Mouse (Mus musculus): Measurements from ENCODE around the gene Abcb5.

Abcb5 gene

DNA sequence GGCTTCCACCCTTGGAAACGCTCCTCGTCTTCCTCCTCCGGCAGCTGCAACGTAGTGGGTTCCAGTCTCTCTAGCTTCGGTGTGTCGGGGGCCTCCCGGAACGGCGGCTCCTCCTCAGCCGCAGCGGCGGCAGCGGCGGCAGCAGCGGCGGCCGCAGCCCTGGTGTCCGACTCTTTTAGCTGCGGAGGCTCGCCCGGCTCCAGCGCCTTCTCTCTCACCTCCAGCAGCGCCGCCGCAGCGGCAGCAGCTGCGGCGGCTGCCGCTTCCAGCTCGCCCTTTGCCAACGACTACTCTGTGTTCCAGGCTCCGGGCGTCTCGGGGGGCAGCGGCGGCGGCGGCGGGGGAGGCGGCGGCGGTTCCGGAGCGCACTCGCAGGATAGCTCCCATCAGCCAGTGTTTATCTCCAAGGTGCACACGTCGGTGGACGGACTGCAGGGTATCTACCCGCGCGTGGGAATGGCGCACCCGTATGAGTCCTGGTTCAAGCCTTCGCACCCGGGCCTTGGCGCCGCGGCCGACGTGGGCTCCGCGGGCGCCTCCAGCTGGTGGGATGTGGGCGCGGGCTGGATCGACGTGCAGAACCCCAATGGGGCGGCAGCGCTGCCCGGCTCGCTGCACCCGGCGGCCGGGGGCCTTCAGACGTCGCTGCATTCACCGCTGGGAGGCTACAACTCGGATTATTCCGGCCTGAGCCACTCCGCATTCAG is 117.6 kb downstream of the Abcb5 start:
- in situ Hi-C loops (cut with MseI, MboI): no loop called here

DNA sequence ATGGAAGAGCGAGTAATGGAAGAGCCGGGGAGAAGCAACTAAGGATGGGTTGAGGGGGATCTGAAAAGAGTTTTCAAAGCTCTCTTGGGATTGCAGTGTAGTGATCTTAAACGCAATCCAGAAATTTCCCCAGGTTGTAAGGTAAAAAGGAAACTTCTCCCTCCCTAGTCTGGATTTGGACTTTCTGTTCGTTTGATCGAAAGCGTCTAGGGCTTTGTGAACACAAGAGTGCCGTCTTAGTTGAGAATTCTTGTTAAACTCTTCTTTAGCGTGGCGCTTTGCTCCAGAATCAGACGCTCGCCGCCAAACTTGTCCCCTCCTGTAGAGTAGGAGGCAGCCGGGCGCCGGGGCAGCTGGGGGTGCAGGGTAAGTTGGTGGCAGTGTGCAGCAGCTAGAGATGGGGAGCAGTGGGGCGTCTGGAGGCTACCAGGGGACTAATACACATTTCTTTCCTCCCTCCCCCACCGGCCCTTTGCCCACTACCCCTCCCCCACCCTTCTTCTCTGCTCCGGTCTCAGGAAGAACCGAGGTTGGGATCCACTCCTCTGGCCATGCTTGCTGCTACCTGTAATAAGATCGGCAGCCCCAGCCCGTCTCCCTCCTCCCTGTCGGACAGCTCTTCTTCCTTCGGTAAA is 118.2 kb downstream of the Abcb5 start:
- in situ Hi-C loops (cut with MseI, MboI): no loop called here

- in situ Hi-C loops (cut with MseI, MboI): no loop called here
Measured at GRCm38 (mm10) chr12:118847381-118847780, 118.8 kb downstream of the Abcb5 start.

- in situ Hi-C loops (cut with MseI, MboI): no loop called here
Measured at GRCm38 (mm10) chr12:118846649-118847321, 119.4 kb downstream of the Abcb5 start.

- in situ Hi-C loops (cut with MseI, MboI): no loop called here
Measured at GRCm38 (mm10) chr12:118846221-118846620, 120.0 kb downstream of the Abcb5 start, which contains the start of gene Sp8. Sp8 (plus strand) TSS chr12:118846329.

GRCm38 (mm10) chr12:118845351-118845750 is 120.9 kb downstream of the Abcb5 start:
- in situ Hi-C loops (cut with MseI, MboI): no loop called here

- in situ Hi-C loops (cut with MseI, MboI): no loop called here
Measured at GRCm38 (mm10) chr12:118844841-118845240, 121.4 kb downstream of the Abcb5 start.

DNA sequence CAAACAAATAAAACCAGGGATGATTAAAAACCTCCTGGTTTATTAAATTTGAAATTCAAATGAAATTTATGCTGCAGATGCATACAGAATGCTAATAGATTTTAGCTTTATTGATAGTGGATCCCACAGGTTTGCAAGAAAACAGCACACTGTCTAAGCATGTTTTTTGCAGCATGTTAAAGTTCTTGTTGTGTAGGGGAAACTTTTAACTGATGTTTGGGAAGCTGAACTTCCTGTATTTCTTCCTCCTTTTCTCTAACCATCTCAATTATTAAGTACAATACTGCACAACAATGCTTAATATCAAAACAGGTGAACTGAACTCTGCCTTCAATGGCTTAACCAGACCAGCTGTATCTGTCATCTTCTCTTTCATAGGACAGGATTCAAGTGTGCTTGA is 122.1 kb downstream of the Abcb5 start:
- in situ Hi-C loops (cut with MseI, MboI): no loop called here

- in situ Hi-C loops (cut with MseI, MboI): no loop called here
Measured at GRCm38 (mm10) chr12:118842671-118843411, 123.4 kb downstream of the Abcb5 start.

- in situ Hi-C loops (cut with MseI, MboI): no loop called here
Measured at GRCm38 (mm10) chr12:118841971-118842550, 124.2 kb downstream of the Abcb5 start.

- in situ Hi-C loops (cut with MseI, MboI): no loop called here
Measured at GRCm38 (mm10) chr12:118841381-118841922, 124.8 kb downstream of the Abcb5 start.

GRCm38 (mm10) chr12:118840861-118841260 is 125.4 kb downstream of the Abcb5 start:
- in situ Hi-C loops (cut with MseI, MboI): no loop called here

DNA sequence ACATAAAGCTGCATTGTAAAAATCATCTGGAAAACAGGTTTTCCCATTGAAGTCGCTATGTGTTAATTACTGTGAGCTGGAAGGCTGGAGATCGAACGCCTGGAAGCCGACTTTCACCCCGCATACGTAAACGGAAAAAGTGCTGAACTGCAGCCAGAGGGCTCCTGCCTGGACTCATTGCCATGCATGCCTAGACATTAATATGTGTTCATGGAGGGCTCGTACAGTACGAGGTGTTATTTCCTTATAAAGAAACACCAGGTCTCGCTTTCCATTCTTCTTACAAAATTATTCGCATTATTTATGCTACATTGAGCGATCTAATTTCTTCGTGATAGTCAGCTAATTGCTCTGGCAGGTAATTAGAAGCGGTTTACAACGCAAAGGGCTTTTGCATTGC is 125.9 kb downstream of the Abcb5 start:
- in situ Hi-C loops (cut with MseI, MboI): no loop called here

DNA sequence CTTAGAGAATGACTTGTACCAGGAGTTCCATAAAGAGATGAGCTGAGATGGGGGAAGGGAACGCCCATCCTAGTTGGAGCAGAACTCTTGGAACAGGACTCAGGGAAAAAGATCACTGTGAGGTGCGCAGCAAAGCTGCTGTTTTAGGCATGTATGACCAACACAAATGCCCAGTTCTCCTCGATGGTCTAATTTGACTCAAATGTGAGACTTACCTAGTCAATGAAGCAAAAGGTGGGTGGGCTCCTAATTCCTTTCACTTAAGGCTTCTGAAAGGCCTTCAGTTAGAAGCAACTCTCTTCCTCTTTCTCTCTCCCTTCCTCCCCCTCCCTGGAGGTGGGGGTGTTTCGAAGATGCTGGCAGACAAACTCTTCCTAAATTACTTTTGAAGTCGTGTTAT is 126.8 kb downstream of the Abcb5 start:
- in situ Hi-C loops (cut with MseI, MboI): no loop called here

DNA sequence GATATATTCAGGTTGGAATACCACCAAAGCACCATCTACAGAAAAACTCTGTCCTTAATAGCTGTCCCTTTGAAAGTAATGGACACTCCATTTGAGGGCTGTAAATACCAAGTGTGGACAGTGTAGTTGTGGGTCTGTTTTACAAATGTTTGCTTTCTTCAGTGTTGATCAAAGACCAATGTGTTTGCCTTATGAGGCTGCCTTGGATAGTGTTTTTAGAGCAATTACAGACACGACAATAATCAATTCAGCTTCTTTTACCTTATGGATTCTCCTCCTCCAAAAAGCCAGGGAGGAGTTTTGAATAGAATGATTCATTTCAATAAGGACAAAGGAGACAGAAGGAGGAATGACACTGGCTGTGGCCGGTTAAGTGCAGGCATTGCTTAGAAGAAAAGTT is 128.0 kb downstream of the Abcb5 start:
- in situ Hi-C loops (cut with MseI, MboI): no loop called here

DNA sequence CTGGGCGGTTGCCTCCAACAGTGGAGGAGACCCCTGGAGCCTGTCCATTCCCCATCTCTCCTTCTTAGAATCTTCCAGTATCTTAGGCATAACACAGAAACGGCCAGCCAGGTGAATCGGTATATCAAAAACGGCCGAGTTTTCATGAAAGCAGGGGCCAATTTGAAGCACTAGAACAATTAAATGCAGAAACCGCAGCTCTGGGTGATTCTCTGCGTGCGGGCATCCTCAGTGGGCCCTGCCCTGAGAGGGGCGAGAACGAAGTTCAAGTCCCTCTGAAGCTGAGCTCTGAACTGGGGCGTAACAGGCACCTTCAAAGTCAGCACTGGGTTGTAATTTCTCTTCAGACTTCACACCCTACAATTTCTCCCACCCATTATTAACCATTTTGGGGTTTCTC is 128.9 kb downstream of the Abcb5 start:
- in situ Hi-C loops (cut with MseI, MboI): no loop called here

DNA sequence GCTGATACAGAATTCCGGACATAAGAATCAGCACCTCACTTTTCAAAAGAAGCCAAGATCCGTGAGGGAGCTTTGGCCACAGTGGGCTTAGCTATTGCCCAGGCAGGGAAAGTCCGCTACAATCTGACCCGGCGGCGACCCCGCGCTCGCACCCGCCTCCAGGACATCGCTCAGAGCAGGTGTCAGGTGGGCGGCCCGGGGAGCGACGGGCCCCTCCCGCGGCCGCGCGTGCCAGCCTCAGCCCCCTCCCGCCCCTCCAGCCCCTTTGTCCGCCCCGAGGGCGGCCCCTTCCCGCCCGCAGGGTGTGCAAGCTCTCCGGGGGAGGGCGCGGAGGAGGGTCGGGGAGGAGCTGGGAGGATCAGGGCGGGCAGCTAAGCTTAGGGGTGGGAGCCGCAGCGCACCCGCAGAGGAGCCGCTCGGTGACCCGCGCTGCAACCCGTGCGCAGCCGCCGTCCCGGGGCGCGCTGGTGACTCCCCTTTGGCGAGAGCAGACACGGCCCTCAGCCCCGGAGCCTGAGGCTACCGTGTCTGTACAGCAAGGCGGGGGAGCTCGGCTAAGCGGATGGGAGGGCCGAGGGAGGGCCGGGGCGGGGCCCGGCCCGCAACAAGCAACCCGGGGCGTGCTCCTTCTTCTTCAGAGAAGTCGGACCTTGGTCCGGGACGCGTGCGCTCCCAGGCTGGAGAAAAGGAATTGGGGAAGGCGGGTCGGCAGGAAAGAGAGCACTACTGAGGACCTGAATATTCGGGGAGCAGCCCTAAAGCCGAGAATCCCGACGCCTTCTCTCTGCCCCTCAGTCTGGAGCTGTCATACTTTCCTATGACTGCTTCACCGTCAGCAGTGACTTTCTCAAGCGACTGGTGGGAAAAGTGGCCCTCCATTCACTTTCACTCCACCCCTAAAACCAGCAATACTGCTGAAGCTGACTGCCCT is 129.5 kb downstream of the Abcb5 start:
- in situ Hi-C loops (cut with MseI, MboI): no loop called here

- in situ Hi-C loops (cut with MseI, MboI): no loop called here
Measured at GRCm38 (mm10) chr12:118829881-118830280, 136.3 kb downstream of the Abcb5 start.
